Mouse (Mus musculus): ENCODE measurements around the gene Nutm2. TPM values are rescaled to one million over a fixed set of nuclear protein-coding genes. Genes with fewer than 3 reads are reported as not detected.
"Not testable (repeated sequence)": the region's sequence is repeated elsewhere in the genome, so short reads cannot be mapped to it uniquely, and the experiment has no call there.

Nutm2 gene
- total and polyA plus RNA-seq, 2 experiments = not detected

GRCm38 (mm10) chr13:50464621-50465562 is 2.2 kb upstream of the Nutm2 start:
- Histone ChIP-seq H3K27ac (replicated peaks; ENCODE audit: insufficient read depth, low read depth, low read length) (no peak overlapping the region), H3K4me1 (ENCODE audit: control insufficient read depth, insufficient read depth, low read length) (no peaks in the 10 kb centered on the region), H3K27me3 (ENCODE audit: control insufficient read depth, insufficient read depth, low read length) (peaks cover 6% of the 10 kb centered on the region; the same call in 1 of the 2 replicates), H3K4me3 (ENCODE audit: insufficient read depth, low read depth, low read length) (no peak overlapping the region), H3K79me2 (ENCODE audit: control insufficient read depth, insufficient read depth, low read length) (no peaks in the 10 kb centered on the region), H3K9ac (ENCODE audit: low read depth, low read length) (no peak overlapping the region), H3K36me3 (ENCODE audit: control insufficient read depth, insufficient read depth, low read length) (no peaks in the 10 kb centered on the region)
- 30% methylated on average over 27 of the region's 27 CpGs for WGBS
- DNase-seq (ENCODE audit: extremely low read depth, low read depth, low spot score) = no peak
- TF ChIP-seq CTCF (IDR thresholded peaks at IDR 0.05; ENCODE audit: low read depth, low read length) (no peak), POLR2A (IDR thresholded peaks at IDR 0.05; ENCODE audit: extremely low read depth, insufficient read depth, low read length) (no peak)

- H3K4me1 ChIP-seq (ENCODE audit: control insufficient read depth, insufficient read depth, low read length); H3K79me2 ChIP-seq (ENCODE audit: control insufficient read depth, insufficient read depth, low read length); H3K27me3 ChIP-seq (ENCODE audit: control insufficient read depth, insufficient read depth, low read length); H3K9ac ChIP-seq (ENCODE audit: low read depth, low read length); DNase-seq (ENCODE audit: extremely low read depth, low read depth, low spot score); H3K4me3 ChIP-seq (ENCODE audit: insufficient read depth, low read depth, low read length); H3K36me3 ChIP-seq (ENCODE audit: control insufficient read depth, insufficient read depth, low read length); H3K27ac ChIP-seq (replicated peaks; ENCODE audit: insufficient read depth, low read depth, low read length): not testable (repeated sequence)
Measured at GRCm38 (mm10) chr13:50488510-50488909, 21.4 kb downstream of the Nutm2 start.

GRCm38 (mm10) chr13:50510470-50511343 is 43.6 kb downstream of the Nutm2 start:
- not testable (repeated sequence) for H3K4me1 ChIP-seq (ENCODE audit: control insufficient read depth, insufficient read depth, low read length); H3K4me3 ChIP-seq (ENCODE audit: insufficient read depth, low read depth, low read length); H3K79me2 ChIP-seq (ENCODE audit: control insufficient read depth, insufficient read depth, low read length); H3K36me3 ChIP-seq (ENCODE audit: control insufficient read depth, insufficient read depth, low read length); H3K9ac ChIP-seq (ENCODE audit: low read depth, low read length); H3K27ac ChIP-seq (replicated peaks; ENCODE audit: insufficient read depth, low read depth, low read length); DNase-seq (ENCODE audit: extremely low read depth, low read depth, low spot score); H3K27me3 ChIP-seq (ENCODE audit: control insufficient read depth, insufficient read depth, low read length)
- WGBS = 72% methylated on average over 9 of the region's 9 CpGs

Other genes starting within 250 kb of the Nutm2 start
- not detected in 2 replicates for gene Gm906, start 217.0 kb upstream of the Nutm2 start, total RNA-seq (2014; rRNA removed)
- not detected in 2 replicates for gene Gm906, start 217.0 kb upstream of the Nutm2 start, polyA plus RNA-seq (2012; rRNA removed)
- gene Fbxw17, start 49.4 kb upstream of the Nutm2 start, total RNA-seq (2014; rRNA removed) = 2.7 and 4.2 TPM in 2 replicates
- gene Fbxw17, start 49.4 kb upstream of the Nutm2 start, polyA plus RNA-seq (2012; rRNA removed) = 2.4 and 2.9 TPM in 2 replicates
- not detected in 2 replicates for gene Gm47429, start 23.4 kb upstream of the Nutm2 start, total RNA-seq (2014; rRNA removed)
- gene Gm47429, start 23.4 kb upstream of the Nutm2 start, polyA plus RNA-seq (2012; rRNA removed) = not detected in 2 replicates
- gene Gm904, start 175.9 kb downstream of the Nutm2 start, total RNA-seq (2014; rRNA removed) = not detected in 2 replicates
- gene Gm904, start 175.9 kb downstream of the Nutm2 start, polyA plus RNA-seq (2012; rRNA removed) = not detected in 2 replicates
- gene Gm8765, start 231.0 kb downstream of the Nutm2 start, total RNA-seq (2014; rRNA removed) = not detected in 2 replicates
- not detected in 2 replicates for gene Gm8765, start 231.0 kb downstream of the Nutm2 start, polyA plus RNA-seq (2012; rRNA removed)